Mouse (Mus musculus) myocyte (in vitro differentiated cells): ENCODE results near the gene Card11. TPM values are rescaled to one million over a fixed set of nuclear protein-coding genes. Genes with fewer than 3 reads are reported as not detected.
A peak's percentile ranks its signal among the peaks of the same experiment; 100 is the strongest.

Experiments used
- H3K27me3 ChIP-seq: one replicate; pipeline ENCODE4 v1.6.1; 2011; ENCODE audit not compliant: control insufficient read depth, insufficient read depth, insufficient read length
- H3K36me3 ChIP-seq: one replicate; pipeline ENCODE4 v1.6.1; 2011; ENCODE audit not compliant: control insufficient read depth, insufficient read depth
- H3K4me2 ChIP-seq: one replicate; pipeline ENCODE4 v1.6.1; 2011; ENCODE audit warnings: low read depth, control low read depth
- H3K4me3 ChIP-seq: one replicate; pipeline ENCODE4 v1.5.1; 2011; ENCODE audit warnings: mild to moderate bottlenecking, control low read depth, moderate library complexity
- H3K79me2 ChIP-seq: one replicate; pipeline ENCODE4 v1.6.1; 2011; ENCODE audit not compliant: control insufficient read depth, insufficient read depth
- H3ac ChIP-seq: one replicate; pipeline ENCODE4 v1.6.1; 2011; ENCODE audit not compliant: control insufficient read depth, insufficient read length
- CEBPB ChIP-seq: IDR thresholded peaks from 2 replicates; pipeline ENCODE4 v1.6.1; 2011; ENCODE audit warnings: mild to moderate bottlenecking, moderate library complexity; ENCODE audit not compliant: poor library complexity, insufficient read depth, severe bottlenecking
- E2F4 ChIP-seq: IDR thresholded peaks from one replicate; pipeline ENCODE4 v1.6.1; 2011; ENCODE audit warnings: mild to moderate bottlenecking, control low read depth, moderate library complexity; ENCODE audit not compliant: insufficient read depth
- MAX ChIP-seq: IDR thresholded peaks from one replicate; pipeline ENCODE4 v1.6.1; 2011; ENCODE audit warnings: low read depth, mild to moderate bottlenecking, control low read depth
- MYOD1 ChIP-seq, 3 experiments: IDR thresholded peaks; one replicate each; pipeline ENCODE4 v1.6.1; 2011; ENCODE audit warnings: control low read depth in 2 of 3, low read depth in 2 of 3, mild to moderate bottlenecking in 2 of 3, moderate library complexity in 1 of 3; ENCODE audit not compliant: insufficient read length in 2 of 3, control insufficient read depth in 1 of 3
- MYOG ChIP-seq, 3 experiments: IDR thresholded peaks; one replicate each; pipeline ENCODE4 v1.6.1; 2011; ENCODE audit warnings: control low read depth in 2 of 3, low read depth in 2 of 3, mild to moderate bottlenecking in 2 of 3; ENCODE audit not compliant: insufficient read length in 2 of 3, control insufficient read depth in 1 of 3, insufficient read depth in 1 of 3
- POLR2A ChIP-seq: IDR thresholded peaks from one replicate; pipeline ENCODE4 v1.6.1; 2011; ENCODE audit warnings: low read depth, mild to moderate bottlenecking, control low read depth, moderate library complexity; ENCODE audit not compliant: insufficient read length
- POLR2AphosphoS2 ChIP-seq: IDR thresholded peaks from one replicate; pipeline ENCODE4 v1.6.1; 2011; ENCODE audit warnings: low read depth, control low read depth; ENCODE audit not compliant: insufficient read length
- REST ChIP-seq: IDR thresholded peaks from one replicate; pipeline ENCODE4 v1.6.1; 2011; ENCODE audit warnings: mild to moderate bottlenecking, control low read depth, moderate library complexity; ENCODE audit not compliant: insufficient read depth, insufficient read length
- SRF ChIP-seq: IDR thresholded peaks from one replicate; pipeline ENCODE4 v1.6.1; 2011; ENCODE audit warnings: low read depth; ENCODE audit not compliant: control insufficient read depth, insufficient read length
- TCF12 ChIP-seq: IDR thresholded peaks from one replicate; pipeline ENCODE4 v1.6.1; 2011; ENCODE audit warnings: mild to moderate bottlenecking, control low read depth; ENCODE audit not compliant: poor library complexity, insufficient read depth, severe bottlenecking
- TCF3 ChIP-seq: IDR thresholded peaks from one replicate; pipeline ENCODE4 v1.6.1; 2011; ENCODE audit warnings: low read depth, control low read depth; ENCODE audit not compliant: insufficient read length
- USF1 ChIP-seq: IDR thresholded peaks from one replicate; pipeline ENCODE4 v1.6.1; 2011; ENCODE audit warnings: low read depth, mild to moderate bottlenecking, control low read depth, moderate library complexity
- polyA plus RNA-seq: library from polyadenylated mRNA; unstranded; fragments of >200 nt; fragmentation: generic; extraction: Trizol; gene quantifications from one replicate; pipeline ENCODE4 v1.2.1, GENCODE M21; 2012; ENCODE audit warnings: missing spikeins

Card11 gene
- polyA plus RNA-seq, 1 experiment = 0.04 TPM

DNA sequence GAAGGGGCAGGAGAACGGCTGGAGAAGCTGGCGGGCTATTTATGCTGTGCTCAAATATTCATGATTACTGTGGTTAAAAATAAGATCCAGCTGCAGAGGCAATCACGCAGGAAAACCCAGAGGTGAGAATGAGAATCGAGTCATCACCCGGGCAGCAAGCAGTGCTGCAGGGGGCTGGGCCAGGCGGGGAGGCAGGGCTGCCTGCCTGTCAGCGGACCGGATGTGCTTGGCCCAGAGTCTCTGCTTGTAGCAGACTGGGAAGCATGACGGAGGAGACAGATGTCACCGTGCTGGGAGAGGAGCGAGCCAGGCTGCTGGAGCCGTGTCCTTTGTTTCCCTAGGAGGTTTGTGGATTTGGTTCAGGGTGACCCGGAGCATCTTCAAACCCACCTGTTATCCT, 115.4 kb downstream of the Card11 start:
- Histone ChIP-seq H3K27me3 (no peaks in the 10 kb centered on the region), H3K79me2 (no peaks in the 10 kb centered on the region), H3K4me2 (no peak overlapping the region), H3K36me3 (no peaks in the 10 kb centered on the region), H3ac (no peak overlapping the region), H3K4me3 (no peak overlapping the region)
- no peak for TF ChIP-seq SRF
- no peak for TF ChIP-seq POLR2A
- no peak for TF ChIP-seq MAX
- TF ChIP-seq POLR2AphosphoS2 = no peak
- TF ChIP-seq MYOD1 (IDR thresholded peaks at IDR 0.05; ENCODE audit: control insufficient read depth in 1 of 3, insufficient read length in 2 of 3, low read depth in 2 of 3) = no peak
- TF ChIP-seq USF1 = no peak
- no peak for TF ChIP-seq E2F4
- no peak for TF ChIP-seq TCF3
- no peak for TF ChIP-seq TCF12
- TF ChIP-seq REST = no peak
- TF ChIP-seq CEBPB = no peak
- no peak for TF ChIP-seq MYOG (IDR thresholded peaks at IDR 0.05; ENCODE audit: control insufficient read depth in 1 of 3, insufficient read depth in 1 of 3, insufficient read length in 2 of 3, low read depth in 2 of 3)

DNA sequence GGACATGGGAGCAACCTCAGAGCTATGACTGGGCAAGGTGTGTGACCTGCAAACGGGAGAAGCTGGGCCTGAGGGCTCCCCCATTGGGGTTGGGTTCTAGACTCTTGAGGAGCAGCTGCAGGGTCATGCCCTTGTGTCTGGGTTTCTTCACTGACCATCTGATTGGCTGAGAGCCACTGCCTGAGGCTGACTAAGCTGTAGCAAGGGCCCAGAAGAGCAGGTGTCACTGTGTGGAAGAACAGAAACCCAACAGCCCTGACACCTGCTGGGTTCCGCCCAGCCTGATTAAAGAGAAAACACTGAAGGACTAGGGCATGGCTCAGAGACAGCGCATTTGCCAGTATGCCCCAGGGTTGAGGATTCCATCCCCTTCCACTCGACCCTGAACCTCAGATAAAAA, 118.0 kb downstream of the Card11 start:
- Histone ChIP-seq H3ac (no peak overlapping the region), H3K36me3 (no peaks in the 10 kb centered on the region), H3K27me3 (no peaks in the 10 kb centered on the region), H3K4me2 (no peak overlapping the region), H3K79me2 (no peaks in the 10 kb centered on the region), H3K4me3 (no peak overlapping the region)
- TF ChIP-seq MYOD1 (IDR thresholded peaks at IDR 0.05; ENCODE audit: control insufficient read depth in 1 of 3, insufficient read length in 2 of 3, low read depth in 2 of 3) (peak in 1 of 3 experiments; percentile 22), USF1 (no peak)

DNA sequence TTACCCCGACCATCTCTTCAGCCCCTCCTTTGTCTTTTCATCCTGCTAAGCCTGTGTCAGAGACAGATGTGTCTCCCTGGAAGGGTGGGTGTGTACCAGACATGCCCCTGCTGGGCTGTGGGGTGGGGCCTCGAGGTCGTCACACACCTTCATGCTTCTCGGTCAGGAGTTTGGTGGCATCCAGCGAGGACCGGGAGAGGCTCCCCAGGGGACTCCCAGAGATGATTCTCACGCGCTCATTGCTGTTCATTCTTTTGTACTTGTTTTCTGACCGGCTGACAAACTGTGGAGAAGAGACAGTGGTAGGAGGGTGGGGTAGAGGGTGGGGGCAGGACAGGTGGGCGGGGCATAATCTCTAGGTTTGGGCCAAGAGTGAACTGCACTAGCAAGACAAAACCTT, 120.2 kb downstream of the Card11 start:
- Histone ChIP-seq H3K27me3 (no peaks in the 10 kb centered on the region), H3K36me3 (no peaks in the 10 kb centered on the region), H3K4me3 (no peak overlapping the region), H3ac (no peak overlapping the region), H3K4me2 (no peak overlapping the region), H3K79me2 (no peaks in the 10 kb centered on the region)
- TF ChIP-seq E2F4 = no peak

DNA sequence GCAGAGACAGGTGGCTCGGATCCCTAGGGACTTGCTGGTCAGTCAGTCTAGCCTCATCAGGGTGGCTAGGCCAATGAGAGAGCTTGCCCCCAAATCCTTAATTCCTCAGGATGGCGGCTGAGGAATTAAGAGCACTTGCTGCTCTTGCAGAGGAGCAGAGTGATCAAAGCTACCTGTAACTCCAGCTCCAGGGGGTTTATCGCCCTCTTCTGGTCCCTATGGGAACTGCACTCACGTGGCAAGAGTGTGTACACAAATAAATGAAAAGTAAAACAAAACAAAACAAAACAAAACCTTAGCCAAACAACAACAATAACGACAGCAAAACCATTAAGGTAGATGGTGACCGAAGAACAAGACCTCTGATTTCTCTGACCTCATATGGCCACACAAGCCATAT, 121.7 kb downstream of the Card11 start:
- no peaks in the 10 kb centered on the region for H3K36me3 ChIP-seq
- H3K4me3 ChIP-seq = no peak overlapping the region
- no peaks in the 10 kb centered on the region for H3K27me3 ChIP-seq
- H3K79me2 ChIP-seq = no peaks in the 10 kb centered on the region
- no peak for TF ChIP-seq REST
- H3ac ChIP-seq = no peak overlapping the region
- H3K4me2 ChIP-seq = no peak overlapping the region

DNA sequence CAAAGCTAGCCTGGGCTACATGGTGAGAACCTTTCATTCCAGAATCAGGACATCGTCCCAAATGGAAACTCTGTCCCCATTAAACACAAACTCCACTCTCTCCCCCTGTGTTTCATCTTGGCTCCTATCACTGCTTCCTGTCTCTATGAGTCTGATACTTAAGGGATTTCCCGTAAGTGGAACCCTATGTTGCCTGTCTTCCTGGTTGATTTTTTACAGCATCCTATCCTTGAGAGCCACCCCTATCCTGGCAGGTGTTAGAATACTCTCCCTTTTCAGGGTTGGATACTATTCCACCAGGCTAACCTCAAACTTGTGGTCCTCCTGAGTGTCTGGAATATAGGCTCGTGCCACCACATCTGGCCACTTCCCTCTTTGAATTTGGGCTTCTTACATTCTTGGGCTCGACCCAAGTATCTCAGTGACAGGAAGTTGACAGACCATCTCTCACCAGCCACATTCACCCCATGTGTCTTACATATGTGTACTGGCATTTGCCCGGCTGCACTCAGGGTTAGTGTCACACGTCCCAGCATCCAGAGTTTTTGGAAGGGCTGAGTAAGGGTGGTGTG, 126.6 kb downstream of the Card11 start:
- no peak for TF ChIP-seq CEBPB
- no peak for TF ChIP-seq REST
- TF ChIP-seq TCF12 = no peak
- TF ChIP-seq SRF = no peak
- TF ChIP-seq POLR2AphosphoS2 = no peak
- no peak for TF ChIP-seq E2F4
- TF ChIP-seq MYOG (IDR thresholded peaks at IDR 0.05; ENCODE audit: control insufficient read depth in 1 of 3, insufficient read depth in 1 of 3, insufficient read length in 2 of 3, low read depth in 2 of 3) = no peak
- TF ChIP-seq MAX = no peak
- TF ChIP-seq POLR2A = no peak
- TF ChIP-seq MYOD1 (IDR thresholded peaks at IDR 0.05; ENCODE audit: control insufficient read depth in 1 of 3, insufficient read length in 2 of 3, low read depth in 2 of 3) = no peak
- no peak overlapping the region for H3K4me2 ChIP-seq

DNA sequence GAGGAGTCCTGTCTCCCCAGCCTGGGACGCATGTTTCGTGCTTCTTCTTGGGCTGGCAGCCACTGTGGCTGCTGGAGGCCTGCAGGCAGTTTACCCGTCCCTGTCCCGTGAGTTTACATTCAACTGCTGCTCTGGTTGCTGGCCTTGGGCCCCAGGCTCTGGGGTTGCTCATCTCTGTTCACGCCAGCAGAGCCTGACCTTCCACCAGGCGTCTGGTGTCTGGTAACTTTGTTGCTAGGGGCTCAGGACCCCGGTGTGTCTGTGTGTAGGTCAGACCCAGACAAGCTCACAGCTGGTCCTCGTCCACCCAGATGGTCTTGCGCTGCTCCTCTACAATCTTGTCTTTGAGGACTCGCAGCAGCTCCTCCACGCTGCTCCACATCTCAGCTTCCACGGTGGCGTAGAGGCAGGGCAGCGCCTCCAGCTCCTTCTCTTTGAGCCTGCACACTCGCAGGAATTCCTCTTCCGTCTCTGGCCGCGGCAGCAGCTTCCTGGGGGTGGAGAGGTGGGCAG, 127.3 kb downstream of the Card11 start:
- no peaks in the 10 kb centered on the region for H3K36me3 ChIP-seq
- peaks cover 26% of the 10 kb centered on the region for H3K27me3 ChIP-seq
- H3K79me2 ChIP-seq = no peaks in the 10 kb centered on the region
- no peak overlapping the region for H3K4me2 ChIP-seq
- TF ChIP-seq USF1 = no peak
- TF ChIP-seq SRF = no peak
- TF ChIP-seq REST = no peak
- TF ChIP-seq MAX = no peak
- no peak for TF ChIP-seq MYOD1 (IDR thresholded peaks at IDR 0.05; ENCODE audit: control insufficient read depth in 1 of 3, insufficient read length in 2 of 3, low read depth in 2 of 3)
- no peak for TF ChIP-seq CEBPB
- no peak for TF ChIP-seq E2F4
- TF ChIP-seq POLR2AphosphoS2 = no peak
- no peak for TF ChIP-seq MYOG (IDR thresholded peaks at IDR 0.05; ENCODE audit: control insufficient read depth in 1 of 3, insufficient read depth in 1 of 3, insufficient read length in 2 of 3, low read depth in 2 of 3)
- no peak for TF ChIP-seq TCF3
- TF ChIP-seq TCF12 = no peak
- TF ChIP-seq POLR2A = no peak
- no peak overlapping the region for H3ac ChIP-seq
- no peak overlapping the region for H3K4me3 ChIP-seq

More for the DNA sequence above, 126.6 kb downstream of the Card11 start:
- peaks cover 26% of the 10 kb centered on the region for H3K27me3 ChIP-seq
- H3K79me2 ChIP-seq = no peaks in the 10 kb centered on the region
- no peaks in the 10 kb centered on the region for H3K36me3 ChIP-seq
- H3ac ChIP-seq = no peak overlapping the region
- no peak overlapping the region for H3K4me3 ChIP-seq
